Comparison of ENCODE assay signal across 21 mouse cellular contexts in the genomic region with DNA sequence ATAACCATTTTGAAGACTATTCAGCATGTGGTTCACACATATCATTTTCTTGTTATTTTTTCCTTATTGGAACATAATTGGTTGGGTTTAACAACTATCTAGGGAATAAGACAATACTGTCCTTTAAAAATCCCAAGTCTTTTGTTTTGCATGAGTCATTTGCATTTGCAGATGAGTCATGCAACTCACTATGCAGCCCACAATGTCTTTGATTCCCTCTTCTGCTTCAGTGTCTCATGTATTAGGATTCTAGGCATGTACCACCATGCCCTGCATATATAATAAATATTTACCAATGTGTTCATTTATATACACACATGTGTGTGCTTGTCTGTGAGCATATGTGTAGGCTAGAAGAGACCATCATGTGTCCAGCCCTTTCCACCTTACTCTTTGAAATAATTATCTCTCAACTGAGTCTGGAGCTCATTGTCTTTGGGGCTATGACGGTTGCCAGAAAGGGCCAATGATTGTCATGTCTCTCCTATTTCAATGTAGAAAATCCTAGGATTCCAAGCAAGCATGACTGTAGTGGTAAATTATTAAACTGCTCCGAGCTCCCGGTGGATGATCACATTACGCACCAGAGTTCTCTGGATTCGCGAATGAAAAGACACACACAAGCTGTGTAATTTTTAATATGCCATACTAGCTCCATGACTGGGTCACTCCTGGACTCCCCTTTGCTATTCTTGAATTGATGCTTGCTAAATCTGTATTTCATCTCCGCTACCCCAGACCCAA.
A peak's percentile ranks its signal among the peaks of the same experiment; 100 is the strongest.
DNase-seq lines count a peak whose midpoint lies in the region; ATAC-seq and TF ChIP-seq lines count a peak whose summit lies in the region.
"Had no signal": no experiment of that assay in that cellular context is flagged by ENCODE, and none has a peak within 500 bp of the region (broad histone marks: within the 10 kb centered on the region; RNA-seq: fewer than 3 reads in every experiment).

No protein-coding gene starts in this region.

- in situ Hi-C loops in CH12.LX (cut with MboI; ENCODE audit: low pct_ligation_motif_present, low pct_unique_long_range_greater_than_20kb, low sequenced_read_pairs), result no loop called here

- no peaks in the 10 kb centered on the region for H3K9me3 ChIP-seq in embryonic facial prominence, embryonic 11.5 days (replicated peaks; ENCODE audit: control insufficient read depth, low read length)
- H3K9me3 ChIP-seq in embryonic facial prominence, embryonic 10.5 days, result 0 out of 2 replicates have a peak, but pooled peaks cover 3% of the 10 kb centered on the region
- H3K9me3 ChIP-seq in kidney, embryonic 15.5 days (replicated peaks), result no peaks in the 10 kb centered on the region
- peaks cover 2% of the 10 kb centered on the region for H3K9me3 ChIP-seq in CH12.LX (replicated peaks; ENCODE audit: low read length)
- H3K9me3 ChIP-seq in embryonic facial prominence, embryonic 13.5 days, result no peaks in the 10 kb centered on the region
- H3K9me3 ChIP-seq in midbrain, embryonic 13.5 days, result peaks cover 8% of the 10 kb centered on the region; the same call in 1 of the 2 replicates
- H3K9me3 ChIP-seq: forebrain, embryonic 12.5 days; hindbrain, embryonic 12.5 days had no signal

- no peak for TF ChIP-seq POLR2A in CH12.LX (IDR thresholded peaks at IDR 0.05; ENCODE audit: low read depth, low read length)

- no peak overlapping the region for H3K27ac ChIP-seq in embryonic facial prominence, embryonic 11.5 days (replicated peaks; ENCODE audit: low read depth, low read length)
- no peak overlapping the region for H3K27ac ChIP-seq in embryonic facial prominence, embryonic 10.5 days (replicated peaks)
- H3K27ac ChIP-seq in kidney, embryonic 15.5 days, result no peak overlapping the region
- H3K27ac ChIP-seq in CH12.LX (ENCODE audit: insufficient read depth, low read depth), result no peak overlapping the region
- 0 out of 2 replicates have a peak overlapping the region, but pooled peaks have one; percentile 13 for H3K27ac ChIP-seq in embryonic facial prominence, embryonic 13.5 days
- H3K27ac ChIP-seq in midbrain, embryonic 13.5 days, result no peak overlapping the region
- H3K27ac ChIP-seq: forebrain, embryonic 12.5 days; gastrocnemius, adult 2 months; heart, embryonic 13.5 days; hindbrain, embryonic 12.5 days had no signal

- no peaks in the 10 kb centered on the region for H3K27me3 ChIP-seq in embryonic facial prominence, embryonic 11.5 days (ENCODE audit: control insufficient read depth, insufficient read depth, low read length)
- no peaks in the 10 kb centered on the region for H3K27me3 ChIP-seq in embryonic facial prominence, embryonic 10.5 days (replicated peaks; ENCODE audit: low read depth, poor library complexity, severe bottlenecking)
- no peaks in the 10 kb centered on the region for H3K27me3 ChIP-seq in kidney, embryonic 15.5 days
- no peaks in the 10 kb centered on the region for H3K27me3 ChIP-seq in CH12.LX (replicated peaks)
- H3K27me3 ChIP-seq in embryonic facial prominence, embryonic 13.5 days, result no peaks in the 10 kb centered on the region
- no peaks in the 10 kb centered on the region for H3K27me3 ChIP-seq in midbrain, embryonic 13.5 days
- H3K27me3 ChIP-seq: forebrain, embryonic 12.5 days; heart, embryonic 13.5 days; hindbrain, embryonic 12.5 days had no signal

- H3K4me2 ChIP-seq in embryonic facial prominence, embryonic 11.5 days (ENCODE audit: low read depth, low read length), result peak overlapping the region; percentile 2; the same call in 1 of the 2 replicates
- H3K4me2 ChIP-seq in kidney, embryonic 15.5 days, result 0 out of 2 replicates have a peak overlapping the region, but pooled peaks have one; percentile 16
- no peak overlapping the region for H3K4me2 ChIP-seq in CH12.LX (ENCODE audit: insufficient read depth, low read depth, poor library complexity, severe bottlenecking)
- no peak overlapping the region for H3K4me2 ChIP-seq in embryonic facial prominence, embryonic 13.5 days
- no peak overlapping the region for H3K4me2 ChIP-seq in midbrain, embryonic 13.5 days (replicated peaks)
- H3K4me2 ChIP-seq: forebrain, embryonic 12.5 days; heart, embryonic 13.5 days; hindbrain, embryonic 12.5 days had no signal

- no peak for TF ChIP-seq EP300 in CH12.LX (IDR thresholded peaks at IDR 0.05; ENCODE audit: low read length)

- no peak overlapping the region for H3K9ac ChIP-seq in embryonic facial prominence, embryonic 11.5 days (replicated peaks; ENCODE audit: low read length)
- H3K9ac ChIP-seq in kidney, embryonic 15.5 days, result no peak overlapping the region
- no peak overlapping the region for H3K9ac ChIP-seq in CH12.LX (ENCODE audit: insufficient read depth, low read depth)
- H3K9ac ChIP-seq in embryonic facial prominence, embryonic 13.5 days, result no peak overlapping the region
- no peak overlapping the region for H3K9ac ChIP-seq in midbrain, embryonic 13.5 days (replicated peaks)
- H3K9ac ChIP-seq: forebrain, embryonic 12.5 days; heart, embryonic 13.5 days; hindbrain, embryonic 12.5 days had no signal

- H3K36me3 ChIP-seq in embryonic facial prominence, embryonic 11.5 days (replicated peaks; ENCODE audit: control insufficient read depth, insufficient read depth, low read depth, low read length), result no peaks in the 10 kb centered on the region
- H3K36me3 ChIP-seq in embryonic facial prominence, embryonic 10.5 days (replicated peaks), result peaks cover 5% of the 10 kb centered on the region
- H3K36me3 ChIP-seq in kidney, embryonic 15.5 days, result no peaks in the 10 kb centered on the region
- no peaks in the 10 kb centered on the region for H3K36me3 ChIP-seq in CH12.LX (replicated peaks in 1 of 2; ENCODE audit: control insufficient read depth in 1 of 2, insufficient read depth in 1 of 2, low read length in 1 of 2)
- H3K36me3 ChIP-seq in embryonic facial prominence, embryonic 13.5 days, result no peaks in the 10 kb centered on the region
- no peaks in the 10 kb centered on the region for H3K36me3 ChIP-seq in midbrain, embryonic 13.5 days
- H3K36me3 ChIP-seq: forebrain, embryonic 12.5 days; hindbrain, embryonic 12.5 days had no signal

- dilution Hi-C loops in CH12.LX (cut with MboI; ENCODE audit: extremely low pct_ligation_motif_present, extremely low pct_unique_long_range_greater_than_20kb, low sequenced_read_pairs), result no loop called here

- ATAC-seq in embryonic facial prominence, embryonic 11.5 days (replicated peaks; ENCODE audit: insufficient number of reproducible peaks, low FRiP score, low TSS enrichment, low read depth), result no peak
- no peak for ATAC-seq in kidney, embryonic 15.5 days (replicated peaks; ENCODE audit: low FRiP score)
- no peak for ATAC-seq in embryonic facial prominence, embryonic 13.5 days (ENCODE audit: insufficient number of reproducible peaks, insufficient read depth, low FRiP score, low TSS enrichment, low read depth)
- ATAC-seq in midbrain, embryonic 13.5 days, result no peak
- ATAC-seq: forebrain, embryonic 16.5 days; hindbrain, embryonic 16.5 days had no signal

- H3K4me1 ChIP-seq in embryonic facial prominence, embryonic 11.5 days (ENCODE audit: control insufficient read depth, insufficient read depth, low read length), result no peaks in the 10 kb centered on the region
- H3K4me1 ChIP-seq in embryonic facial prominence, embryonic 10.5 days, result no peaks in the 10 kb centered on the region
- no peaks in the 10 kb centered on the region for H3K4me1 ChIP-seq in kidney, embryonic 15.5 days
- peaks cover 0 to 7% of the 10 kb centered on the region in 2 experiments; a peak in 1 of 4 replicates for H3K4me1 ChIP-seq in CH12.LX (ENCODE audit: control insufficient read depth in 1 of 2, insufficient read depth in 2 of 2)
- 0 out of 2 replicates have a peak, but pooled peaks cover 2% of the 10 kb centered on the region for H3K4me1 ChIP-seq in embryonic facial prominence, embryonic 13.5 days
- no peaks in the 10 kb centered on the region for H3K4me1 ChIP-seq in midbrain, embryonic 13.5 days (replicated peaks)
- H3K4me1 ChIP-seq: forebrain, embryonic 12.5 days; heart, embryonic 13.5 days; hindbrain, embryonic 12.5 days had no signal

- TF ChIP-seq CTCF in CH12.LX (conservative IDR thresholded peaks at IDR 0.05 in 1 of 2, IDR thresholded peaks at IDR 0.05 in 1 of 2; ENCODE audit: low read depth in 2 of 2, low read length in 2 of 2), result no peak

- no peak for TF ChIP-seq RAD21 in CH12.LX (IDR thresholded peaks at IDR 0.05; ENCODE audit: low read depth, low read length)

- no peaks in the 10 kb centered on the region for H3K79me2 ChIP-seq in CH12.LX (replicated peaks; ENCODE audit: control insufficient read depth, extremely low read depth, insufficient read depth, poor library complexity, severe bottlenecking)

- no peak for DNase-seq in embryonic facial prominence, embryonic 11.5 days (ENCODE audit: low spot score)
- DNase-seq in embryonic facial prominence, embryonic 10.5 days (ENCODE audit: low spot score), result no peak
- DNase-seq in kidney, adult 18-20 months, result no peak
- peak; percentile 2 for DNase-seq in CH12.LX (ENCODE audit: extremely low read depth)
- DNase-seq in heart, postnatal 4 days, result no peak
- DNase-seq: adrenal gland, postnatal 10 days; cerebellum, adult 11-12 months; cerebellum, adult 9-10 months; cerebellum, postnatal 36 days; gastrocnemius, adult 2 months; gastrocnemius, postnatal 25 days; heart, adult 11 months; heart, postnatal 36 days had no signal

- no peak overlapping the region for H3K4me3 ChIP-seq in embryonic facial prominence, embryonic 11.5 days (ENCODE audit: low read depth, low read length)
- H3K4me3 ChIP-seq in embryonic facial prominence, embryonic 10.5 days, result no peak overlapping the region
- H3K4me3 ChIP-seq in kidney, embryonic 15.5 days (replicated peaks), result no peak overlapping the region
- H3K4me3 ChIP-seq in CH12.LX (replicated peaks in 1 of 3; ENCODE audit: low read depth in 2 of 3, low read length in 2 of 3, poor library complexity in 1 of 3), result no peak overlapping the region
- no peak overlapping the region for H3K4me3 ChIP-seq in embryonic facial prominence, embryonic 13.5 days
- no peak overlapping the region for H3K4me3 ChIP-seq in midbrain, embryonic 13.5 days (replicated peaks)
- H3K4me3 ChIP-seq: forebrain, embryonic 12.5 days; gastrocnemius, adult 2 months; heart, embryonic 13.5 days; hindbrain, embryonic 12.5 days had no signal

- 76% methylated on average over 7 of the region's 7 CpGs for WGBS in embryonic facial prominence, embryonic 11.5 days
- WGBS in embryonic facial prominence, embryonic 10.5 days, result 85% methylated on average over 7 of the region's 7 CpGs
- 67% methylated on average over 7 of the region's 7 CpGs for WGBS in kidney, embryonic 15.5 days
- 63% methylated on average over 7 of the region's 7 CpGs for WGBS in embryonic facial prominence, embryonic 13.5 days
- 90% methylated on average over 7 of the region's 7 CpGs for WGBS in midbrain, embryonic 13.5 days

TF ChIP-seq in CH12.LX, 34 proteins besides CTCF, POLR2A, EP300 and RAD21 (continues in another document):
- TF ChIP-seq PAX5 (IDR thresholded peaks at IDR 0.05; ENCODE audit: low read length) (no peak), KAT2A (IDR thresholded peaks at IDR 0.05; ENCODE audit: insufficient replicate concordance, low read length) (no peak), MAZ (IDR thresholded peaks at IDR 0.05; ENCODE audit: low read depth, low read length) (no peak), MYC (IDR thresholded peaks at IDR 0.05; ENCODE audit: low read depth, low read length) (no peak), ZMIZ1 (IDR thresholded peaks at IDR 0.05; ENCODE audit: low read depth, low read length) (no peak), USF1 (IDR thresholded peaks at IDR 0.05; ENCODE audit: low read depth, low read length) (no peak), TCF12 (IDR thresholded peaks at IDR 0.05; ENCODE audit: low read depth, low read length) (no peak)

Comparison
In these comparisons a context has a peak if more than half of its experiments do, and no peak if none do; other contexts are left out.
1. H3K4me2 ChIP-seq: peak in embryonic facial prominence, embryonic 11.5 days (single experiment) and kidney, embryonic 15.5 days (single experiment); none in CH12.LX (single experiment), embryonic facial prominence, embryonic 13.5 days (single experiment) and midbrain, embryonic 13.5 days (single experiment).